Mouse (Mus musculus) megakaryocyte, embryonic 14.5 days (primary cell): ENCODE measurements around the gene Rab36.

Experiments
- FLI1 ChIP-seq: IDR thresholded peaks from 2 replicates; pipeline ENCODE4 v1.6.1; 2012; ENCODE audit warnings: low read length, inconsistent platforms, mixed read lengths
- GATA1 ChIP-seq: IDR thresholded peaks from 3 replicates; pipeline ENCODE4 v1.6.1; 2012; ENCODE audit warnings: mixed read lengths, low read length, inconsistent platforms, borderline replicate concordance

DNA sequence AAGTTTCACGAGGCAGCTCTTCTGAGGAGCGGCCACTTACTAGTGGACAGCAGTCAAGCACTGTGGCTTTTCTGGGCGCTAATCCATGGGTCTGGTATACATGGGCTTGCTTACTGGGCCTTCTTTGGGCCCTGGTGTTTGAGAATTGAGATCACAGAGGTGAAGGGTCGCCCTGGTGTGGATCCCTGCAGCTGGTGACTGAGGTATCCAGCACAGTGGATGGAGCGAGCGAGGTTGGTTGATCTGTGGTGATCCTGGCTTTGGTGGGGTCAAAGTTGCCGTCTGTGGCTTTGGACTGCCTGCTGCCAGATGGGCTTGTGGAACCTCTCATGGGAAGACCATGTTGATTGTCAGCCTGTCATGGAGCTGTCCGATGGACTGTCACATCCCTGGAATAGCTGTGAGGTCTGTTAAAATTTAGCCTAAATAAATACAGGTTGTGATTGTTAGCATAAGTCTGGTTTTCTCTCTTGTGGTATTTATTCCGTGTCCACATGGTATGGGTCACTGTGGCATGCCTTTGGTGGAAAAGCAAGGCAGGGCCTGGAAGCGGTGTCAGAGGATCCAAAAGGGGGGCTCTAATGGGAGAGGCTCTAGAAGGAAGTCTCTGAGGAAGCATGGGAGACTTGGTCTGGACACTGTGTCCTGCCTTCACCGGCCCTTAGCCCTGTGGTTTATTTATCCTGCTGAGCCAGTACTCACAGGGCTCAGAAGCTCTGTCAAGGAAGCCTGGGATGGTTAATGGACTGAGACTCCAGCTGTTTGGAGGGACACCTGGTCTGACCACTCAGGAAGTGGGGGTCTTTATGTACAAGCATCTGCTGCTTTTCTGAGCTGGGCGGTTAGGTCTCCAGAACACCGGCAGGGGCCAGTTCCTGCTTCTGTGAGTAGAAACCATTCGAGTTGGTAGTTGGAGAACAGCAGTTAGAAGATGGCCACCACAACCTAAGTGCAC, 41.6 kb downstream of the Rab36 start:
- TF ChIP-seq GATA1: no peak
- no peak for TF ChIP-seq FLI1
